Mouse (Mus musculus) E14TG2a.4 (cell line): ENCODE results near the gene Ift27.

Source experiments
- CTCF ChIP-seq: conservative IDR thresholded peaks from 2 replicates; pipeline ENCODE4 v1.5.1; 2014; ENCODE audit warnings: low read length
- NANOG ChIP-seq: IDR thresholded peaks from 2 replicates; pipeline ENCODE4 v1.6.1; 2014; ENCODE audit warnings: borderline replicate concordance, low read length, mixed read lengths
- POU5F1 ChIP-seq: IDR thresholded peaks from 2 replicates; pipeline ENCODE4 v1.6.1; 2014; ENCODE audit warnings: low read length, borderline replicate concordance

- TF ChIP-seq CTCF (no peak), NANOG (no peak), POU5F1 (no peak)
Observed at GRCm38 (mm10) chr15:78164466-78164865, 9.4 kb downstream of the Ift27 start.
